Mouse (Mus musculus) left cerebral cortex, postnatal 14 days (tissue): ENCODE data around the gene Aox3. TPM values are rescaled to one million over a fixed set of nuclear protein-coding genes. Genes with fewer than 3 reads are reported as not detected.

ENCODE experiments used
- DNase-seq, 2 experiments: peaks; one replicate each; pipeline ENCODE4 v3.0.0; 2021 to 2022; ENCODE audit warnings: low spot score in 2 of 2, mixed read lengths in 1 of 2
- intact Hi-C: fragments of 180-260 bp; cut with DNase I; formaldehyde crosslinking; loops from one replicate; pipeline ENCODE4 v1.15.1; 2025
- total RNA-seq, 2 experiments: library from RNA; stranded (reverse); gene quantifications; 2 replicates each; pipeline ENCODE4 v1.2.3; 2021

Aox3 gene
- total RNA-seq, 2 experiments from 2014 or later = 2.3 to 2.5 TPM

DNA sequence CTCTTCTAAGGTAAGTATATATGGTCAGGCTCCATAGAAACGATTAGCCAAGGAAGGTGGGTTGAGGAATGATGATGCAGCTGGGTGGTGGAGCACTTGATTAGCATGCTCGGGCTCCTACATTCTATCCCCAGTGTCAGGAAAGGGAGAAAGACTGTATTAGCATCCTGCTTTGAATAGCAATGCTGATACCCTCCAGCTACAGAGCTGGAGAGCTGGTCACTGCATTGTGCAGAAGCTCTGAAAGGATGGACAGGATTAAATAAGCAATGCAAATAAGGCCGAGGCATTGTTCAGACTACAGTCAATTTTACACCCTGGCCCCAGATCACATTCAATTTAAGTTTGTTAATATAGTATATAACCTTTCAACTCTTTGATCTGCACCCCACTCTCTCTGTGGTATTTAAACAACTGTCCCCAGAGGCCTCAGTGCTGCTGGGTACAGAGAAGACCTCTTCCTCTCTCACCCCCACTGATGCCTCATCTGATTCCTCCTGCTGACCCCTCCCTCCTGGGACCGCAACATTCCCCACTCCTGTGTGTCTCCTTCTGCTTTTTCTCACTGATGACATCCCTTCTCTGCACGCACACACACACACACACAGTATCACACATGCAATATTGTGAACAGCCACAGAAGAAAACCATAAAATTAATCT is 75.7 kb downstream of the Aox3 start:
- intact Hi-C loops = no loop called here
- no peak for DNase-seq

DNA sequence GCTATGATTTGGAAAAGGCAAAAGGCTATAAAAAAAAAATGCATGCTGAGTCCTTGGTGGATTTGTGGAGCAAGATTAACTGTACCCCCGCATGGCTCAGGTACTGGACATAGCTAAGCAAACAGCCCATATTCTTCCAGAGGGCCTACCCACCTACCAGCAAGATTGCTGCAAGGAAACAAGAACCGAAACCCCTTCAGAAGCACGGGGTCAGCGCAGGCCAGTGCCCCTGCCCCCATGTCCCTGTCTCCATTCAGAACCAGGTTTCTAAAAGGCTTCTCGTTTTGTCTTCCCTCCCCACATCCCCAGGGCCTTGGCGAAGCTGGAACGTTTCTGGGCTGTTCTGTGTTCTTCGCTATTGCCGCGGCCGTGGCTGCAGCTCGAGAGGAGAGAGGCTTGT is 81.4 kb downstream of the Aox3 start:
- intact Hi-C loops = no loop called here
- no peak for DNase-seq

DNA sequence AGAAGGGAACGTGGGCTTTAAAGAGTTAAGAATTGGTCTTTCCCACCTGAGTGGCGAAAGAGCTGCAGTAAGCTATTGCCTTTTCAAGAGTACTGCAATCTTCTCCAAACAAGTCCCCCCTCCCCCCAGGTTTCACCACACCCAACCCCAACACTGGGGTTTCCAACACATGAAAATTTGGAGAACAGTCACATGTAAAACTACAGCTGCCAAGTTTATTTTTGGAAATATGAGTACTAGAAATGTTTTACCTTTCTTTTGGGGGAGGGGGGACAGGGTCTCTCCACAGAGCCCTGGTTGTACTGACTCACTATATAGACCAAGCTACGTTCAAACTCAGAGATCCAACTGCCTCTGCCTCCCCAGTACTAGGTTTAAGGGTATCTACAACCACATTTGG is 82.1 kb downstream of the Aox3 start:
- DNase-seq = no peak
- intact Hi-C loops = no loop called here

DNA sequence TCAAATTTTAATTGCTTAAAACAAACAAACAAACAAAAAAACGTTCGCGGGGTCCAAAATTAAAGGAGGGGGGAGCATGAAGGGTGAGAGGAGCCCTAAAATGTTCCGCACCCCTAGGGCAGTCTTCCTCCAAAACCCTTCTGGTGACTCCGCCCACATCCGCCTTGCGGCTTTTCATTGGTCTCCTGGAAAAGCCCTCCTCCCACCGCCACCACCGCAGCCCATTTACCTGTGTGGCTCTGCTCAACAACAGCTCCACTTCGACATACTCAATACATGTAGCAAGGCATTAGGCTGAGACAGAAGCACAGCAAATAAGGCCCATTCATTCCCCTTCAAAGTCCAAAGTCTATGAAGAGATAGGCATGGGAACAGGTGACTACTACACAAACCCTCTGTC is 82.6 kb downstream of the Aox3 start:
- intact Hi-C loops = no loop called here
- no peak for DNase-seq

DNA sequence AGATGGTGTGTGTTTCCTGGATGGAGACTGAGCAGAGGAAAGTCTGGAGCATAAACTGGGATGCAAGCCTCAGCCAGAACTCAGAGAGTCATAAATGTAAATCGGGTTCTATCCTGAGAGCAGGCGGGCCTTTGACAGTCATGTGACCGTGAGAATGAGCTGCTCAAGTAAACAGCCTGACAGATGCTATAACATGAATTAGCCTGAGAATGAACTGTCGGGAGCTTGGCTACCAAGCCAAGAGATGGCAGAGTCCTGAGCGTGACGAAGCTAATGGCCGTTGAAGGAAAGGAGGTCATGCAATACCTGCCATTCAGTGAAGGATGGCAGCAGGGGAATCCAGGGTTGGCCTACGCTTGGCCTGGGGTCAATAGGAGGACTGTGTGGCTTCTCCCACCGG is 84.1 kb downstream of the Aox3 start:
- intact Hi-C loops = no loop called here
- DNase-seq = no peak

DNA sequence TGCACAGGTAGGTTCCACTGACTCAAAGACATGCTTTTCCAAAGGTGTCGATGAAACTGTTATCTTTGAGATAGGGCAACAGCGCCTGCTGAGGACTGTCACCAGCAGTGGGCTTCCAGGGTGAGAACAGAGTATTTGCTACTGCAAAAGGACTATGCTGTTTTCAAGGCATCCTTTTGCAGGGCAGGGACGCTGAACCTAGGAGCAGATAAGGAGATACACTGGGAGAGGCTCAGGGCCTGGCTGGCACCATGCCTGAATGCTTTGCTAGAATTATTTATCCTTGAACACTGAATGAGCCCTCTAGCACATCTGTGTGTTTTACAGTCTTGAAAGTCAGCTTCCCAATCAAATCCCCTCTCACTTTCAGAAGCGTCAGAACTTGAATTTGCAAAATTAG is 85.5 kb downstream of the Aox3 start:
- intact Hi-C loops = no loop called here
- no peak for DNase-seq

DNA sequence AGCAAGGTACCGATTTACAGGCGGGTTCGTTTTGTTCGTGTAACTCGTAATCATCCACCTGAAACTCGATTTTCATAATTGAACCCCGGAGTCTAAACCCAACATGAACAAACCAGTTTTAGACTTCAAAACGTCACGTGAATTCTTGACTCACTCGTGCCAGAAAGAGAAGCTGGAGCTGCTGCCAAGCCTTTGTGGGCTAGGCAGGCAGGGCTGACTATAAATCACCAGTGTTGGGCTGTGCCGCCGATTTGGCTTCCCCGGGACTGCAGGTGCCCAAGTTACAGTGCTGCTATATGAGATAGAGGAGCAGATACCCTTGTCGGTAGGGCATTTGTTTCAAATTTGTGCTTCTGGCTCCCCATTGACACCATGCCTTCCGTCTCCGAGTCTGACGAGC is 97.3 kb downstream of the Aox3 start, which contains the start of gene Aox4:
Gene Aox4 (plus strand): TSS at position 195 of the 400 bp plus-strand sequence.
- DNase-seq = peak; percentile 58 to 70

DNA sequence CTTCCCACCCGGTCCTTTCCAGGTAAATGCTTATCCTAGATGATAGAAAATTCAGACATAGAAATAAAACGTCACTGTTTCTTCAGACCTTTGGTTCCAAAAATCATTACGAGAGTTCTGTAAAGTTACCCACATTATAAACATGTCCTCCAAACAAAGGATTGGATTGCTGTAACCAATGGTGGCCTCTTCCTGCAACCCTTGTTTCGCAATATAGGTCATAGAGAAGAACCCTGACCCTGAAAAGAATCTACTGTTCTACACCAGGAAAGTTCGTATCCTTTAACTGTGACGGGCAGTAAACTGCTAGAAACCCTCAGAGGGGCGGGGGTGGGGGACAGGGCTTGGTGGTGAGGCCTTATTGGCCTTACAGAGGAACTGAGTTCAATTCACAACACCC is 99.9 kb downstream of the Aox3 start:
- intact Hi-C loops = no loop called here
- DNase-seq = no peak

More for the DNA sequence above, 97.3 kb downstream of the Aox3 start, which contains the start of gene Aox4:
- intact Hi-C loops = no loop called here

DNA sequence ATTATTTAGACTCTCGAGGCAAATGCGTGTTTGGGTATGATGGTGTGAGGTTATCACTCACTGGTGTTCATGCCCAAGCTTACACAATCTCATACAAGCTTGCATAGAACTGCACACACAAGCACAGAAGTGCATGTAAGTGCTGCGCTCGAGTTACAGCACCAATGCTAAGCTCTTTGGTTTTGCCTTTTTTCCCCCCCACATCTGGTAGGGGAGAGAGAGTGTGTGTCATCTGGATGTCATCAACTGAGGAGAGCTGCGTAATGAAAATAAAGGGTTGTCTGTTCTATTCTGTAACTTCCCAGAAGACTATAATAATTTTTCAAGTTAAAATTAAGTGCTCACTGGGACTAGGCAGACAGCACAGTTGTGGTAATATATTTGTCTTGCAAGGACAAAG is 100.9 kb downstream of the Aox3 start:
- no peak for DNase-seq
- intact Hi-C loops = no loop called here

DNA sequence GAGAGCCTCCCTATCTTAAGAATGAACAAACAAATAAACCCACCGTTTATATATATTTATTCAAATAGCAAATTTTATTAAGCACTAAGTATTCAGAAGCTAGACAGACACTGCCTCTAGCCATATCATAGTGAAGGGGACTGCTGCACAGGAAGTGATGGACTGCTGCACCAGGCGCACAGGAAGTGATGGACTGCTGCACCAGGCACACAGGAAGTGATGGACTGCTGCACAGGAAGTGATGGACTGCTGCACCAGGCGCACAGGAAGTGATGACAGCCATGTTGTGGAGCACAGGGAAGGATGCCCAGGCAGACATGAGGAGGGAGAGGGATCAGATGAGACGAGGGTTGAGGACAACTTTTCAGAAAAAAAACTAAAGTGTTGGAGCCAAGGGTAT is 102.4 kb downstream of the Aox3 start:
- DNase-seq = no peak
- intact Hi-C loops = no loop called here

DNA sequence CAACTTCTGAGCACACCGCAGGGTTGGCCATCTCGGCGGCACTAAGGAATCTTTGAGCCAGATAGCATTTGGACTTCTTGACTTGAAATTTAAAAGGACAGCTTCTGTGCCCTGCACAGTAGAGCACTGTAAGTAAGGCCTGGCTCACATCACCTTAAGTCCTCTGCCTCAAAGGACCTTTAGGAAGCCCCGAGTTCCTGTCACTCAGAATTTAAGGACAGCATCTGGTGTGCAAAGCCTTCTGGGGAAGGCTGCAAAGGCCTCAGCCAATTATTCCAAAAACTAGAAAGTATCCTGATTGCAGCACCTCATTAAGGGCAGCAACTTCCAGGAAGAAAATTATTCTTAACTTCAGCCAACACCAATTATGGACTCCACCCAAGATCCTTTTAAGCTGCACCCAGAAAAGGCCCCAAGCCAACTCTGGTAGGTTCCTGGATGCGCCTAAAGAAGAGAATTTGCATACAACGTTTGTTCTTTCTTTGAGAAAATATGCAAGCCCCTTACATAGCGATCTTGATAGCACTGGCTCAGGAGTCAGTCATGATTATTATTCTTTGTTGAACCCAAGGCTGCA is 103.1 kb downstream of the Aox3 start:
- intact Hi-C loops = no loop called here
- no peak for DNase-seq

DNA sequence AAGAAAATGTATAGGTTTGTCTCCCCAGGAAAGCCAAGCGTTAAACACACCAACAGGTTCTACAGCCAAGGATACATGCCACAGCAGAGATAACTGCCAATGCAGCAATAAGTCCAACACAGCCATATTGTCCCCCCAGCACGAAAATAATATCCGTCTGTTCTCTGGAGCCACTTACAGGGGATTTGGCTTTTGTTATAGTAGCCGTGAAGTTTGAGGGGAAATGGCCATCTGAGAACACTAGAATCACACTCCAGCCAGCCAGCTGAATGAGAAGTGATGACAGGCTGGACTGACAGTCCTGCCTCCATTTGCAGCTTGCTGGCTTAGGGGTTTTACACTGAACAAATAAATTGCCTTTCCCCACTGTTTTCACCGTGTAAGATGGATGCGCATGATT is 108.1 kb downstream of the Aox3 start:
- intact Hi-C loops = no loop called here
- DNase-seq = no peak

DNA sequence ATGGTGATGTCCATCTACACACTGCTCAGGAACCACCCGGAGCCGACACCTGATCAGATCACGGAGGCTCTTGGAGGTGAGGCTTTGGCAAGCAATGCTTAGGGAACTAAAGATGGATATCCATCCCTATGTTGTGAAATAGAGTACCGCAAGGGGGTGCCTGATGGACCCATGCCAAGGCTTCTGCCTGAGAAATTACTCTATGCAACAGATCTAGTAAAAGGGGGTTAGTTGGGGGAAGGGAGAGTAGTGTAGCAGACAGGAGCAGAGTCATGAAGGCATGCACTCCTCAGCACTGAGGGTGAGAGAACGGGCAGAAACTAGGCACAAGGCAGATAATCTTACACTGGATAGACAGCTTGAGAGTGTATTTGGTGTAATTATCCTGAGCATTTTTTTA is 108.9 kb downstream of the Aox3 start:
- DNase-seq = peak in 1 of 2 experiments; percentile 50
- intact Hi-C loops = no loop called here

DNA sequence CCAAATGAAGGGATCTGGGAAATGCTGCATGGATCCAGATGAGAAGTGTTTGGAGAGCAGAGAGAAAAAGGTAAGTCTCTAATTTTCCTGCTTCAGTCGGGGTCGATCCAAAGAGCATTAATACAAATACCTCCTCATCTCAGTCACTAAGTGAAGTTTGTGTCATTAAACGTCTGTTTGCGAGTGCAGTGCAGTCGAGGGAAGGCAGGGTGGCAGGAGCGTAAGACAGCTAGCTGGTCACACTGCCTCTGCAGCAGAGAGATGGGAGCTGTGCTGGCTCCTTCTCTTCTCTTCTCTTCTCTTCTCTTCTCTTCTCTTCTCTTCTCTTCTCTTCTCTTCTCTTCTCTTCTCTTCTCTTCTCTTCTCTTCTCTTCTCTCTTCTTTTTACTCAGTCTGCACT is 115.2 kb downstream of the Aox3 start:
- intact Hi-C loops = no loop called here

DNA sequence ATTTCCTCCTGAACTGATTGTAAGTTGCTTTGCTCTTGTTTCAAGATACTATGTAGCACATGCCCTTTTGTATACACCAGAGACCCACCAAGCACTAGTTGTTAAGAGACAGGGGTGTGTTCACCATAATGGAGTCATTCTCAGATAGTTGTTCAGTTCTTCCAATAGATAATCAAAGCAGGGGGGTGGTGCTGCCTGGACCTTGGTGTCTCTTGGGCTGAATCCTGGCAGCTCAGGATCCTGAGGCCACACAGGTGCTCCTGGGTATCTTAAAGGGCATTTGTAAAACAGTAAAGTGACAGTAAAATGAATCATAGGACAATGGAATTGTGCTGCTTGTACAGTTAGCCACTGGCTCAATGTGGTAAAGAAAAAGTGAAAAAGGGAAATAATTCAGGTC is 116.0 kb downstream of the Aox3 start:
- no peak for DNase-seq
- intact Hi-C loops = no loop called here

More for the DNA sequence above, 115.2 kb downstream of the Aox3 start:
- no peak for DNase-seq

DNA sequence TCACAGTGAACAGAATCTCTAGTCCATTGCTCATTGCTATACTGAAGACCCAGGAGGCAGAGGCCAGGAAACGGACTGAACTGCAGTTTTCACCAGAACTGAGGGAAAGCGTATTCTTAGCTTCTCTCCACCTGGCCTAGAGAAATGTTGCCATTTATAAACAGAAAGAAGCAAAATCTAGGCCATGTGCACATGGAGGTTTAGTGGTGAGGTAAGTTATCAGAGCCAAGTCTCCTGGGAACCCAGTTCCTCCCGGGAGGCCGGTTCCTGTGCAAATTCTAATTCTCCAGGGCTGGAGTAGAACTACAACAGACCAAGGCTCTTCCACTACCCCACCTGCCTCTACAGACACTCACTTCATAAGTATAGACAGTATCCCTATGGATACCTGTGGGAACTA is 116.8 kb downstream of the Aox3 start:
- intact Hi-C loops = no loop called here
- DNase-seq = no peak

DNA sequence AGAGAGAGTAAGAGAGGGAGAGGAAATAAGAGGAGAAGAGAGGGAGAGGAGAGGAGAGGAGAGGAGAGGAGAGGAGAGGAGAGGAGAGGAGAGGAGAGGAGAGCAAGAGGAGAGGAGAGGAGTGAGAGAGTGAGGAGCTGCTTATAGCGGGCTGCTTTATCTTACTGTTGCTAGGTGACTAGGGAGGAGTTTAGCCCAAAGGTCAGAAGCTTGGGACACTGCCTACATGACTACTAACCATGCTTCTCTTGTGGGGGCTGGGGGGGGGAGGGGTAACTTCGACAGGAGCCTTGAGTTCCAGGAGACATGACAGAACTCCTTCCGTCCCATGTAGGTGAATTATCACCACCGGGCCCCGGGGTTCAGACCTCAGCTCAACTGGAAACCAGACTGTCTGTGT is 117.6 kb downstream of the Aox3 start:
- no peak for DNase-seq
- intact Hi-C loops = no loop called here

DNA sequence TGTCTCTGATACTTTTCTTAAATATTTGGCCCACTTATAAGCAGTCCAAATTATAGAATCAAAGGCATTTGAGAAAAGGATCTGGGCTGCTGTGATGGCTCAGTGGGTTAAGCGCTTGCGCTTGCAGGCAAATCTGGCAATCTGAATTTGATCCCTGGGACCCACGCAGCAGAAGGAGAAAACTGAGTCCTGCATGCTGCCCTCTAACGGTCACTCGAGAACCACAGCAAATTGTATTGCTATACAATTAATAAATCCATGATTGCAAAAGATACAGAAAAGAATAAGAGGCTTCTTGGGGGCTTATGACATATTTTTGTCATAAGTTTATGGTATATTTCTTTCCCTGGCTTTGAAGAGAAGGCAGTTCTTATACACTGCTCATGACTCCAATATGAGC is 122.5 kb downstream of the Aox3 start:
- intact Hi-C loops = no loop called here
- DNase-seq = no peak

DNA sequence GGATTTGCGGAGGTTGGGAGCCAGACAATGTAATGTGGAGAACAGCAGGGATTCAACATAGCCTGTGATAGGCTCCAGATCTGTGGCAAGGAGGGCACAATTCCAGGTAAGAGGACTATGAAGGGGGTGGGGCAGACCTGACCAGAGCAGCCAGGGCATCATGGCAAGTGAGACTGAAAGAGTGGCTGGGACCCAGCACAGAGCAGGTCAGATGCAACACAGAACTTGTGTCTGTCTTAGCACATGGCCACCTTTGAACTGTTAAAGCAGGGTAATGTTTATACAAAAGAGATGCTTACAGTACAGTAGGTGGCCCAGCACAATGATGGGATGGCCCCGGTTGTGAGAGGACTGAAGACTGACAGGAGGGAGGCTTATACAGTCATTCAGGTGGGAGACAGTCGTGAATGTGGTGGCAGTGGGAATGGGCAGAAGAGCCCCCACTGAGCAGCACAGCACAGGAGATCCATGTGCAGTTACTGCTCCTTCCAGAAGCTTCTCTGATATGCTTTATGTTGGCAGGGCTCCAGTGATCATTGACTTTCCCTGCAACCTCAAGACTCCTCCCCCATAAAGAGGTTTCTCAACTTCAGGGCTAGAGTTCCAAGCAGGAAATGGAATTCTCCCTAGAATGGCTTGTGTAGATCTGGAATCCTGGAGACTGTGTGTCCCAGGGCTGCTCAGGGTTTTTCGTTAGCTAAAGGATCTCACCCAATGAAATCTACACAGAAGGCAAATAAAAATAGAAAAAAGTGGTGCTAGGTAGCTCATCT is 124.8 kb downstream of the Aox3 start:
- no peak for DNase-seq
- intact Hi-C loops = no loop called here

DNA sequence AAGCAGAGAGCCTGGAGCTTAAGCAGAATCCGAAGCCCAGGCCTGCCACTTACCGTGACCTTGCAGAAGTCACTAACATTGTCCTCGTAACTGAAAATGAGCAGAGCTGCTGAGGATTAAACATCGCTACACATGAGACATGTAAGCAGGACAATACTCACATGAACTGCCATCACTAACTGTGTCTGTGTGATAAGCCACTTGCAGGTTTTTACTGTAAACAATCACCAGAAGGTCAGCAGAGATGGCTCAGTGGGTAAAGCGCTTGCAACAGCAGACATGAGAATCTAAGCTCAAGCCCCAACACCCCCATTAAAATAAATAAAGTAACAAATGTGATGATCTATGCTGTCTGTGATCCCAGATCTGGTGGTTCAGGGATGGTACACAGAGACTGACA is 125.5 kb downstream of the Aox3 start:
- intact Hi-C loops = no loop called here
- DNase-seq = no peak

DNA sequence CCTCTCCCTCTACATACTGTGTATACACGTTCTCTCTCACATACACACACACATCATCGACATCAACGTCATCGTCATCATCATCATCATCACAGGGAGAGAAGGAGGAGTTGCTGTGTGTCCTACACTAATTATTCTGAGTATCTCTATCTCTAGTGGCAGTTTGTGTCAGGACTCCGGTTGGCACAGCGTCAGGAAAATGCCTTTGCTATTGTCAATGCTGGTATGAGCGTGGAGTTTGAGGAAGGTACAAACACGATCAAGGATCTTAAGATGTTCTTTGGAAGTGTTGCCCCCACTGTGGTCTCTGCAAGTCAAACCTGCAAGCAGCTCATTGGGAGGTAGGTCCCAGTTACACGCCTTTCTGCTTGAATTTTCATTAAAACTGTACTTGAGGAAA is 126.0 kb downstream of the Aox3 start:
- DNase-seq = no peak
- intact Hi-C loops = no loop called here
